Mouse (Mus musculus): ENCODE results near the gene Mrps6.

- no peak for TF ChIP-seq CTCF (IDR thresholded peaks at IDR 0.05; ENCODE audit: low read depth, low read length)
- TF ChIP-seq POLR2AphosphoS5 (IDR thresholded peaks at IDR 0.05; ENCODE audit: insufficient replicate concordance, low read depth, low read length): no peak
- TF ChIP-seq TAL1 (conservative IDR thresholded peaks at IDR 0.05; ENCODE audit: low read depth, low read length): no peak
- no peak for TF ChIP-seq GATA1 (IDR thresholded peaks at IDR 0.05; ENCODE audit: borderline replicate concordance, low read length)
- TF ChIP-seq GATA2 (IDR thresholded peaks at IDR 0.05; ENCODE audit: borderline replicate concordance, low read depth, low read length): no peak
Measured at GRCm38 (mm10) chr16:92064801-92065200, 6.7 kb downstream of the Mrps6 start.

All from G1E (cell line).